Mouse (Mus musculus) neural tube, embryonic 10.5 days (tissue): Measurements from ENCODE around the gene Abcc1.
A peak's percentile ranks its signal among the peaks of the same experiment; 100 is the strongest.

Source experiments
- DNase-seq: peaks from one replicate; pipeline ENCODE4 v3.0.0-alpha.2; 2017; ENCODE audit warnings: low spot score; ENCODE audit errors: extremely low spot score

Gene Abcc1

GRCm38 (mm10) chr16:14361362-14362098 is at the start of gene Abcc1:
Gene Abcc1 (plus strand): TSS chr16:14361558.
- DNase-seq: peak; percentile 82

DNA sequence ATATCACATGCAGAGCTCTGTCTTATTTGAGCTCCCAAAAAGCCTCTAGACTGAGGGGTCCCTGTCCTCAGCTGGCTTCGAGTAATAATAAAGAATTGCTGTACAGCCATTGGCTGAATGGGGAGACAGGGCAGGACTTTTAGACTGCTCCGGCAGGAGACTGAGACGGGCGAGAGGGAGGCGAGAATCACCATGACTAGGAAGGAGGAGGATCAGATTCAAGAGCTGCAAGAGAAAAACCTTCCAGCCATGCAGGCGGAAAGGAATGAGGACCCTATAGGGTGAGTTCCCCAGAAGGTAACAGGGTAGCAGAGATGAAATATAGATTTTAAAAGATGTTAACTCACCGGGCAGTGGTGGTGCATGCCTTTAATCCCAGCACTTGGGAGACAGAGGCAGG is 48.4 kb upstream of the Abcc1 start:
- no peak for DNase-seq

- DNase-seq: peak; percentile 92
These were observed 44.2 kb upstream of the Abcc1 start, which contains the start of gene Fopnl for GRCm38 (mm10) chr16:14316884-14317876. Gene Fopnl (minus strand): TSS chr16:14317405.

- DNase-seq: no peak
These were observed 41.7 kb upstream of the Abcc1 start for GRCm38 (mm10) chr16:14319681-14320080.

DNA sequence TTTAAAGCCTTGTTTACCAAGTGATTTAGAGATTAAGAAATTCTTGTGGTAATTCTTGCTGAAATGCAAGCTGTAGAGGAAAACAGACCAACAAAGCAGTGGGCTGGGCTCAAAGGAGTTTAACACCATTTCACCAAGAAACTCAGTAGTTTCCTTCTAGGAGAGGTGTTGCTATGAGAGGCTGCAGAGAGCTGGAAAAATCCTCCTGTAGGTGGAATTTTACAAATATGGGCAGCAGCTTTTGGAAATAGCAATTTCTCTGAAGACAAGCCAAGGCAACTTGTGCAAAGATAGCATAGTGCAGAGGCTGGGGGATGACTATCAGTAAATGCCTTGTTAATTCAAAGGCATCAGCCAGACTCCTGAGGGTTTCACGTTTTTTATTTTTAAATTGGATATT is 40.9 kb upstream of the Abcc1 start:
- no peak for DNase-seq

GRCm38 (mm10) chr16:14328156-14328555 is 33.2 kb upstream of the Abcc1 start:
- no peak for DNase-seq

- no peak for DNase-seq
These were observed 16.4 kb upstream of the Abcc1 start for GRCm38 (mm10) chr16:14344967-14345366.

GRCm38 (mm10) chr16:14351571-14351970 is 9.8 kb upstream of the Abcc1 start:
- DNase-seq: no peak

DNA sequence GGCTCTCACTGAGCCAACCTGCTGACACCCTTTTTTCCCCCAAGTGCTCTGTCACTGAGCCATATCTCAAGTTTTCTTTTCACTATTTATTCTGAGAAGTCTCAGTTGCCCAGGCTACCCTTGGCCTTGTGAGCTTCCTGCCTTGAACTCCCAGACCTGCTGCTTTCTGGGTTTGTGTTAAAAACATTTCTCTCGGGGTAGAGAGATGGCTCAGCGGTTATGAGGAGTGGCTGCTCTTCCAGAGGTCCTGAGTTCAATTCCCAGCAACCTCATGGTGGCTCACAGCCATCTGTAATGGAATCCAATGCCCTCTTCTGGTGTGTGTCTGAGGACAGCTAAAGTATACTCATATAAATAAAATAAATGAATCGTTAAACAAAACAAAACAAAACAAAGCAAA is 9.1 kb upstream of the Abcc1 start:
- no peak for DNase-seq

- no peak for DNase-seq
These were observed 8.7 kb upstream of the Abcc1 start for GRCm38 (mm10) chr16:14352663-14353062.

GRCm38 (mm10) chr16:14357859-14358258 is 3.5 kb upstream of the Abcc1 start:
- DNase-seq: no peak

DNA sequence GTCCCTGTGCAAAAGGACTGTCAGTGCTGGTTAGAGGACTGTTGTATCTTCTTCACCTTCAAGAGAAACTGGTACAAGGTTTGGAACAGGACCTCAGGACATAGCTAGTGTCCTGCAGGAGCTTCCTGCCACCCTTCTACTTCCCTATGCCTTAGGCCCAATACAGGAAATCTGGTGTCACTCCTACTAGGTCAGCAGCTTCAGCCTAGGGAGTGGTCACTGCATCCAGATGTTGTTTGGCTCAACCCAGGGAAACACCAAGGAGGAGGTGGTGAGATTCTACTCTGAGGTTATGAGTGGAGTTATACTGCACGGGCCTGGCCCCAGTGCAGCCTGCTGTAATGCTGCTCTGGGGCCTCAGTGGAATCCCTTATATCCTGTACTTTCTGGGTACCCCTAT is 2.8 kb upstream of the Abcc1 start:
- DNase-seq: no peak

GRCm38 (mm10) chr16:14360931-14361330 is 427 bp upstream of the Abcc1 start:
- DNase-seq: peak; percentile 16

DNA sequence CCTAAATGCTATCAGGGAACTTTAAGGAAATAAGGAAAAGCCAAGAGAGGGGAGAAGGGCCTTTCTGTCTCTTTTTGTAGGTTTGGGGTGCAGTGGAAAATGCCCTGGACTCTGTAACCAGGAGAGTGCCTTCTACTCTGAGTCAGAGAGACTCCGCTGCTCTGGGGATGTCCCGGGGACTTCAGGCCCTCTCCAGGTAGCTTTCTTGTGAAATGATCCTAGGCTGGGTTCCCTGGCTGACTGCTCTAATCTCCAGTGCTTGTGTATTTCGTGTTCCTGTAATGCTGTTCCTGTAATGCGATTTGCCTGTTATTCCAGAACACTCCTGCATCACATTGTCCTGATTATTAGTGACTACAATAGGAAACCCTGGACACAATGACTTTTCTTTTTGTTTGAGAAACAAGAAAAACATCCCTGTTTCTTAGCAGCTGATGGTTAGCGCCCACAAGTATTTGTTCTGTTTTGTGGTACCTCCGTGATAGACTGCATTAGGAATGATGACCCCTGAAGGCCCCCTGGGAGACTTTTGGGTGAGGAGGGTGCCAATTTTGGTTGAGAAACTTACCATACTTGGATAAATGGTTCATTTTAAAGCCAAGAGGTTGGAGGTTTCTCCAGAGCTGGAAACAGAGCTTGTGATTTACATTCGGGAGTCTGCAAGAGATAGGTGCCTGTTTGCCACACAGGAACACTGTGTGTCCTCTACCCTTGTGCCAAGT is 902 bp downstream of the Abcc1 start:
- DNase-seq: peak; percentile 31

DNA sequence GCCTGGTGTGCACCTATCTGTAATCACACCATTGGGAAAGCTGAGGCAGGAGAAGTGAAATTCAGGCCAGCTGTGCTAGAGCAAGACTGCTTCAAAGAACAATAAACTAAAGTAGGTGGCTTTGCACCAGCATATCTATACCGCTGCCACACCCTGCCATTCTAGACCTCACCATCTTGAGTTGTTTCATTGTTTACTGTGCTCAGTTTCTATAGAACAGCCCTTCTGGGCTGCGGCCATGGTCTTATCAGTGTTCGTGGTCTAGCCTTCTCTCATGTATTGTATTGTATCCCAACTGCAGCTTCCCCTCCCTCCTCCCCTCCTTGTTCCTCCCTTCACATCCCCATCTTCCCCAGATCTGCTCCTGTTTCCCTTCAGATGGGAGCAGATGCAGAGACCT is 2.1 kb downstream of the Abcc1 start:
- DNase-seq: no peak

DNA sequence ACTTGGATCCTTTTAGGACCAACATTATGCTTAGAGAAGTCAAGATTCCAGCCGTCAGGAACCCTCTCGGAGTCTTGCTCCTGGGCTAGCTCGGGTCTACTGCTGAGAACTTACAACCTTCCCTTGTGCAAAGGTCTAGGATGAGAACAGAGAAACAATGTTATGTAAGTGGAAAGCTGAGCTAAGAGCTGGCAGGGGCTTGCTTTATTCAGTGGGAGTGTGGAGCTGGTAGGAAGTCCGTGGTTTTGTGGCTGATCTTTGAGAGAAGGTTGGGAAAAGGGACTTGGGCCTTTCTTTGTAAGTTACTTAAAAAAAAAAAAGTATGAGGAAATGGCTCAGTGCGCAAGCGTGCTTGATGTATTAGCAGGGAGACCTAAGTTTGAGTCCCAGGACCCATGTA is 2.7 kb downstream of the Abcc1 start:
- DNase-seq: no peak

DNA sequence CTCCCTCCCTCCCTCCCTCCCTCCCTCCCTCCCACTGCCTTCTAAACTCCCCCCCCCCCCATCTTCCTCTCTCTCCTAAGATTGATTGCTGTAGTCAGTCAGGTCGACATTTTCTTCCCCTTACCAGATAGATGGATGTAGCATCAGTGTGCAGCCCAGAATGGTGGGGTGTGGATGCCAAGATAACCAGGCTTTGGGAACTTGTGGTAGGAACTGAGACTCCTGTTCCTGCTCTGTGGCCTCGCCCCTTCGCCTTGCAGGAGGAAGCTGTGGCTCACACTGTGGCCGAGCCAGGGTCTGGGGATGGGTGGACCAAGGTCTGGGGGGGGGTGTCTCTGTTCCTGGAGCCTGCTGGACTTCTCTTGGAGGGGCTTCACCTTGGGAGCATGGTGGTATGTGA is 4.1 kb downstream of the Abcc1 start:
- no peak for DNase-seq

DNA sequence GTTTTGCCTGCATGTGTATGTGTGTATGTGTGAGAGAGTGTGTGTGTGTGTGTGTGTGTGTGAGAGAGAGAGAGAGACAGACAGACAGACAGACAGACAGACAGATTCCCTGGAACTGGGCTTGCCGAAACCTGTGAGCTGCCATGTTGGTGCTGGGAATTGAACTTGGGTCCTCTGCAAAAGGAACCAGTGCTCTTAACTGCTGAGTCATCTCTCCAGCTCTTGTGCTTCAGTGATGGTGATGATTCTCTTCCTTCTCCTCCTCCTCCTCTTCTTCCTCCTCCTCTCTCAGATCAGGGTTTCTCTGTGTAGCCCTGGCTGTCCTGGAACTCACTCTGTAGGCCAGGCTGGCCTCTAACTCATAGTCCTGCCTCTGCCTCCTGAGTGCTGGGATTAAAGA is 4.7 kb downstream of the Abcc1 start:
- DNase-seq: no peak

DNA sequence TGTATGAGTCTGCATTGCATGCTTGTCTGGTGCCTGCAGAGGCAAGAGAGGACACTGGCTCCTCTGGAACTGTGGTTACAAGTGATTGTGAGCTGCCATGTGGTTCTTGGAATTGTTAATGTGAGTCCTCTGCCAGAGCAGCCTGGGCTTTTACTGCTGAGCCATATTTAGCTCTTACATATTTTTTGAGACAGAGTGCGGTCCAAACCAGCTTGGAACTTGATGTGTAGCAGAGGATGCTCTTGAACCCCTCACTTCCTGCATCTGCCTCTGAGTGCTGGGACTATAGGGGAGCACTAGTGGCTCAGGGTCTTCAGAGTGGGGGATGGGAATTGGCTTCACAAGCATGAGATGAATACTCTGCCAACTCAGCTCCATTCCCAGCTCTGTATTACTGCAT is 10.0 kb downstream of the Abcc1 start:
- no peak for DNase-seq

GRCm38 (mm10) chr16:14372382-14372781 is 11.0 kb downstream of the Abcc1 start:
- DNase-seq: no peak

DNA sequence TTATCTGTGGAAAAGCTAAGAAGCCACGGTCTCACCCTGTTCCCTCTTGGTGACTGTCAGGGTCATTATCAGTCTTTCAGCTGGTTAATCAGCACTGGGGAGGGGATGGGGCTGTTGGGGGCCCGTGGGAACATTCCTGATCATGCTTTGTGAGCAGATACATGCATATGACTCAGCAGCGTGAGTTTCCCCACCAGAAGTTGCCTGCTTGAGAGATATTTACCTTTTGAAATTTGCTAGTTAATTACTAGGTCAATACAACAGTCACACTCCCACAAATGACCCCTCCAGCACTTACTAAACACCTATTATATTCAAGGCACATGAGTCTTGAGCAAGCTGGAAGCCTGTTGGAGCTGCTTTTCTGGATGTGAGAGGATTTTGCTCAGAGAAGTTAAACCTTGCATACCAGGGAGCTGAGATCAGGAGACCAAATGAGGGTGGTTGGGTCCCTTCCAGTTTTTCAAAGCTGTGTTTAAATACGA is 11.5 kb downstream of the Abcc1 start:
- DNase-seq: no peak

GRCm38 (mm10) chr16:14375942-14376341 is 14.6 kb downstream of the Abcc1 start:
- DNase-seq: no peak
